Mouse (Mus musculus) hindbrain, embryonic 12.5 days (tissue): ENCODE data around the gene Lrfn2. TPM values are rescaled to one million over a fixed set of nuclear protein-coding genes. Genes with fewer than 3 reads are reported as not detected.
A peak's percentile ranks its signal among the peaks of the same experiment; 100 is the strongest.

ENCODE experiments used
- ATAC-seq: fragments of 200-750 bp; cut with Nextera tagmentation; 2 replicates; pipeline ENCODE4 v1.8.0; 2017; ENCODE audit warnings: moderate TSS enrichment; ENCODE audit not compliant: low FRiP score
- H3K27ac ChIP-seq: fragments of 300-500 bp; sonication (generic); 2 replicates; pipeline ENCODE4 v1.5.1; 2016; ENCODE audit warnings: mild to moderate bottlenecking
- H3K27me3 ChIP-seq: fragments of 300-500 bp; sonication (generic); 2 replicates; pipeline ENCODE4 v1.6.1; 2016; ENCODE audit warnings: mild to moderate bottlenecking
- H3K36me3 ChIP-seq: fragments of 300-500 bp; sonication (generic); 2 replicates; pipeline ENCODE4 v1.6.1; 2016; ENCODE audit warnings: mild to moderate bottlenecking
- H3K4me1 ChIP-seq: fragments of 300-500 bp; sonication (generic); 2 replicates; pipeline ENCODE4 v1.6.1; 2016
- H3K4me2 ChIP-seq: fragments of 300-500 bp; sonication (generic); replicated peaks from 2 replicates; pipeline ENCODE4 v1.6.1; 2016; ENCODE audit warnings: mild to moderate bottlenecking
- H3K4me3 ChIP-seq: fragments of 300-500 bp; sonication (generic); 2 replicates; pipeline ENCODE4 v1.5.1; 2016; ENCODE audit warnings: mild to moderate bottlenecking
- H3K9ac ChIP-seq: fragments of 300-500 bp; sonication (generic); 2 replicates; pipeline ENCODE4 v1.6.1; 2016; ENCODE audit warnings: mild to moderate bottlenecking, moderate library complexity
- H3K9me3 ChIP-seq: fragments of 300-500 bp; sonication (generic); replicated peaks from 2 replicates; pipeline ENCODE4 v1.6.1; 2016; ENCODE audit warnings: mild to moderate bottlenecking
- whole genome bisulfite sequencing: fragments of 180-500 bp; shearing (Covaris S2); methylation state at CpG from one replicate; pipeline ENCODE4 v1.1.7; 2016; 5-methylcytosine and 5-hydroxymethylcytosine counted together
- polyA plus RNA-seq: library from polyadenylated mRNA; unstranded; fragments of >200 nt; fragmentation: Nextera tagmentation; extraction: Ambion mirVana; gene quantifications from 2 replicates; pipeline ENCODE4 v1.2.1, GENCODE M21; 2016

The Lrfn2 gene
- polyA plus RNA-seq, 1 experiment from 2014 or later = 1.5 TPM

DNA sequence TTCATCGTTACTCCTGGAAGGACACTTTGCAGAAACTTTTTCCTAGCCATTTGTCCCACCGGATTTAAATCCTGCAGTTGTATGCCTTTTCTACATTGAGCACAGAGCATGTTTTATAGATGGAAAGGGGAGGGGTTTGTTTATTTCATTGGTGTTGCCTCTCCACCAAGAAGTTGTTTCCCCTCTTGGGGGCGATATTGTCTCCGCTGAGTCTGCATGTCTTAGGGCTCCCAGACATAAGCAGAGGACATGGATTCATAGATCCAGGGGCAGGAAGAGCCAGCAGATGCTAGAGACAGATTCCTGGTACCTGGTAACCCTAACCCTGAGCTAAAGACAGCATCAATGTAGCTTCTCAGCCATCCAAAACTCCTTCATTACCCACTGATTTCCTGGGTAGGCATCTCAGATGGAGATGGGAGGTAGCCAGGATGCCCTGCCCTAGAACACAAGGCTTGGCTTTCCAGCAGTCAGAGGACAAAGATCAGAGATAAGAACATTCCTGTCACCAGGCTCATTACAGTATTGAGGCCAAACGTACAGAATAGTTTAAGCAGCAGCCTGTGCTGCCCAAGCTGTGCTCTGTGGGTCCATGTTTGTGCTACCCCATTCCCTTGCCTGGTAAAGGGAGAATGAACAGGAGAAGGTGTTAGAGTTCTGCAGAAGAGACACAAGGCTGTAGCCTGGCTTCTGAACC, 4.4 kb downstream of the Lrfn2 start:
- Histone ChIP-seq H3K9me3 (no peaks in the 10 kb centered on the region), H3K36me3 (no peaks in the 10 kb centered on the region), H3K27ac (no peak overlapping the region), H3K4me1 (peaks cover 14% of the 10 kb centered on the region), H3K4me2 (no peak overlapping the region), H3K4me3 (no peak overlapping the region), H3K9ac (no peak overlapping the region), H3K27me3 (peaks cover 30% of the 10 kb centered on the region)
- no peak for ATAC-seq
- 52% methylated on average over 5 of the region's 5 CpGs for WGBS

GRCm38 (mm10) chr17:48938711-48939220, 6.6 kb downstream of the Lrfn2 start:
- no peak for ATAC-seq
- H3K4me2 ChIP-seq = no peak overlapping the region
- H3K36me3 ChIP-seq = no peaks in the 10 kb centered on the region
- H3K9me3 ChIP-seq = no peaks in the 10 kb centered on the region
- H3K9ac ChIP-seq = no peak overlapping the region
- H3K27me3 ChIP-seq = peaks cover 12% of the 10 kb centered on the region
- H3K4me1 ChIP-seq = 0 out of 2 replicates have a peak, but pooled peaks cover under 1% of the 10 kb centered on the region
- WGBS = 80% methylated on average over 7 of the region's 7 CpGs
- no peak overlapping the region for H3K27ac ChIP-seq
- no peak overlapping the region for H3K4me3 ChIP-seq

DNA sequence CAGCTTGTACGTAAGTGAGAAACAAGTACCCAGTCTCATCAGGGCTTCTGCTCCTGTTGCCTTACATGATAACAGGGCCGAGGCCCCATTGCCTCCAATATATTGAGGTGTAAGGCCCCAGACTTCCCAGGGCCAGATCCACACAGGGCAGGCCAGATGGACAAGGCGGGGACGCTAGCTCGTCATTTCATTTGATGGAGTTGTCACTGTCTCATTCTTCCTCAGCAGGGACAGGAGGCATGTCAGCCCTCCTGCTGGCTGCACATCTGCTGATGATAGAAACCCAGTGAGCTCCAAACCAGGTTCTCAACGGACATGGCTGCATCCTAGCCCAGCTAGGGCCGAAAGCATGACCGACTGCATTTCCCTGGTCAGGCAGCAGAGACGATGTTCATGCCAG, 14.1 kb downstream of the Lrfn2 start:
- peaks cover 5% of the 10 kb centered on the region; the same call in 1 of the 2 replicates for H3K4me1 ChIP-seq
- 60% methylated on average over 9 of the region's 9 CpGs for WGBS
- ATAC-seq = no peak
- no peak overlapping the region for H3K9ac ChIP-seq
- no peaks in the 10 kb centered on the region for H3K27me3 ChIP-seq
- no peak overlapping the region for H3K4me3 ChIP-seq
- H3K36me3 ChIP-seq = no peaks in the 10 kb centered on the region
- no peaks in the 10 kb centered on the region for H3K9me3 ChIP-seq
- H3K4me2 ChIP-seq = no peak overlapping the region
- no peak overlapping the region for H3K27ac ChIP-seq

DNA sequence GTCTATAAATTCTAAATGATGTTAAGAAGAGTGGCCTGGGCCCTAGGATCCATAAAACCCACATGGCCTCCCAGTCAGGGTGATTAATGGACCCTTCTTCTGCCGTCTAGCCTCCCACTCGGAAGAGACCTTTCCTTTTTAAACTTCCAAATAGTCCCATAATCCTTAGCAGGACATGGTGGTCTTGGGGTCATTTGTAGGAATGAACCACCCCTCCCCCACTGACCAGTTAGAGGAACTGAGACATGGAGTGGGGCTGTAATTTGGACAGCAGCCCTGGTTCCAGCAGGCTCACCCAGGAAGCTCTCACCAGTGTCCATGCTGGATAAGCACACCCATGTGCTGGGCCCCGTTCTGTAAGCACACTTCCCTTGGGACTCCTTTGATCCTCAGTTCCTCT, 14.6 kb downstream of the Lrfn2 start:
- no peaks in the 10 kb centered on the region for H3K9me3 ChIP-seq
- H3K4me3 ChIP-seq = no peak overlapping the region
- WGBS = 43% methylated on average over 3 of the region's 3 CpGs
- no peak overlapping the region for H3K27ac ChIP-seq
- H3K27me3 ChIP-seq = no peaks in the 10 kb centered on the region
- no peak overlapping the region for H3K4me2 ChIP-seq
- H3K4me1 ChIP-seq = peaks cover 5% of the 10 kb centered on the region; the same call in 1 of the 2 replicates
- no peak for ATAC-seq
- H3K36me3 ChIP-seq = no peaks in the 10 kb centered on the region
- no peak overlapping the region for H3K9ac ChIP-seq

GRCm38 (mm10) chr17:48951250-48951649, 19.1 kb downstream of the Lrfn2 start:
- Histone ChIP-seq H3K4me2 (no peak overlapping the region), H3K36me3 (no peaks in the 10 kb centered on the region), H3K27me3 (no peaks in the 10 kb centered on the region), H3K9me3 (no peaks in the 10 kb centered on the region), H3K4me1 (peaks cover 3% of the 10 kb centered on the region; the same call in 1 of the 2 replicates), H3K27ac (no peak overlapping the region), H3K9ac (no peak overlapping the region), H3K4me3 (no peak overlapping the region)
- ATAC-seq = no peak
- WGBS = 82% methylated on average over 1 of the region's 1 CpGs

- H3K9ac ChIP-seq = no peak overlapping the region
- ATAC-seq = no peak
- WGBS = 79% methylated on average over 7 of the region's 7 CpGs
- no peak overlapping the region for H3K27ac ChIP-seq
- no peak overlapping the region for H3K4me3 ChIP-seq
- no peaks in the 10 kb centered on the region for H3K36me3 ChIP-seq
- no peaks in the 10 kb centered on the region for H3K9me3 ChIP-seq
- H3K27me3 ChIP-seq = no peaks in the 10 kb centered on the region
- H3K4me2 ChIP-seq = no peak overlapping the region
- H3K4me1 ChIP-seq = peaks cover 13% of the 10 kb centered on the region
These were observed 24.0 kb downstream of the Lrfn2 start for GRCm38 (mm10) chr17:48956033-48956631.

- peak; percentile 77 for ATAC-seq
- Histone ChIP-seq H3K4me1 (peaks cover 13% of the 10 kb centered on the region), H3K36me3 (no peaks in the 10 kb centered on the region), H3K9ac (no peak overlapping the region; the same call in 1 of the 2 replicates), H3K9me3 (no peaks in the 10 kb centered on the region), H3K27ac (no peak overlapping the region), H3K4me3 (peak overlapping the region; percentile 20; the same call in 1 of the 2 replicates), H3K4me2 (peak overlapping the region; percentile 52), H3K27me3 (no peaks in the 10 kb centered on the region)
- 8% methylated on average over 16 of the region's 16 CpGs for WGBS
These were observed 28.1 kb downstream of the Lrfn2 start for GRCm38 (mm10) chr17:48960161-48960698.

- 56% methylated on average over 3 of the region's 3 CpGs for WGBS
- Histone ChIP-seq H3K27me3 (no peaks in the 10 kb centered on the region), H3K9me3 (no peaks in the 10 kb centered on the region), H3K4me1 (peaks cover 13% of the 10 kb centered on the region), H3K36me3 (no peaks in the 10 kb centered on the region), H3K4me3 (no peak overlapping the region), H3K27ac (no peak overlapping the region), H3K4me2 (no peak overlapping the region), H3K9ac (no peak overlapping the region)
- ATAC-seq = no peak
These were observed 30.5 kb downstream of the Lrfn2 start for GRCm38 (mm10) chr17:48962646-48963045.

DNA sequence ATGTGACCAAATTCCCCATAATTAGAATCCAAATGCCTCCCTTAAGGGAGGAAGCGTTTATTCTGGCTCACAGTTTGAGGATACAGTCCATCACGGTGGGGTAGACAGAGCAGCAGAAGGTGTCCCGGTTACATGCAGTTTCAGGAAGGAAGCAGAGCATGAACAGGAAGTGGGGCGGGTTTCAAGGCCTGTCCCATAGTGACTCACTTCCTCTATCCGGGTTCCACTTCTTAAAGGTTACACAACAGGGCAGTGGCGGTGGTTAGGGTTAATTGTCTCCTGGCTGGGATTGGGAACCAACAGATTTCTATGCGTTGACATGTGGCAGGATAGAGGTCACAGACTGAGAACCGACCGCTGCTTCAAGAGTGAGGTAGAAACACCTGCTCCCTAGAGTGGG, 31.6 kb downstream of the Lrfn2 start:
- ATAC-seq = no peak
- no peak overlapping the region for H3K27ac ChIP-seq
- peaks cover 13% of the 10 kb centered on the region for H3K4me1 ChIP-seq
- WGBS = 85% methylated on average over 9 of the region's 9 CpGs
- H3K9ac ChIP-seq = no peak overlapping the region
- H3K9me3 ChIP-seq = no peaks in the 10 kb centered on the region
- H3K4me3 ChIP-seq = no peak overlapping the region
- no peaks in the 10 kb centered on the region for H3K36me3 ChIP-seq
- no peak overlapping the region for H3K4me2 ChIP-seq
- no peaks in the 10 kb centered on the region for H3K27me3 ChIP-seq

DNA sequence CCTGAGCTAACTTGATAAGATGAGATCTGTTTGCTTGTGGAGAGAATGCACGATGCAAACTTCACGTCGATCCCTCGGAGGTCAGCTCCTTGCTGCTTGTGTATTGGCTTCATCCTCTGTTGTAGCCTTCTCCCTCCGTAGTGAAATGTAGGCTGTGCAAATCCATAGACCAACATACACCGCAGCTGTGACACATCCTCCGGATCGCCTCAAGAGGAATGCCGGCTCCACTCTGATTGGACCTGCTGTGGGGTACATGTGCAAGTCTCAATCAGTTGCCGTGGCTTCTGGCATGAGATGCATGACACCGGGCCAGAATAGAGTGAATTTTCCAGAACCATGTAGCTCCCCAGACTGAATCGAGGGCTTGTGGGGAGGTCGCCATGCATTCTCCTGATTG, 36.1 kb downstream of the Lrfn2 start:
- Histone ChIP-seq H3K4me3 (no peak overlapping the region), H3K4me2 (no peak overlapping the region), H3K27me3 (no peaks in the 10 kb centered on the region), H3K36me3 (no peaks in the 10 kb centered on the region), H3K4me1 (peaks cover 10% of the 10 kb centered on the region), H3K27ac (no peak overlapping the region), H3K9me3 (no peaks in the 10 kb centered on the region), H3K9ac (no peak overlapping the region)
- WGBS = 91% methylated on average over 13 of the region's 13 CpGs
- no peak for ATAC-seq

DNA sequence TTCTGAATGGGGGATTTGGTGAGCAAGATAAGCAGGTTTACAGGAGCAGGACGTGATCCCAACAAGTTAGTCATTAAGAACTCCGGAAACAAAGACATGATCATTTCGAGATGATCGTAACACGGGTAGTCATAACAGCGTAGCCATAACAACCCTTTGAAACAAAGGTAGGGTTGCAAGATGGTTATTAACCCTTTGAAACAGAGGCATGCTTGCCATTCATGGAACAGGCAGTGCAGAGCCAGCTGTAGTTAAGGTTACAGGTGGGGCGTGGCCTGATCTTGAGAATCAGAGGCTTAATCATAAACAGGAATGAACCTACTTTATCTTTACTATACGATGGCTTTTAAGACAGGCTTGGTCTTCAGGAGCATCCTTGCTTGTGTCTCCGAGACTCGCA, 39.1 kb downstream of the Lrfn2 start:
- H3K4me3 ChIP-seq = no peak overlapping the region
- no peaks in the 10 kb centered on the region for H3K36me3 ChIP-seq
- no peak for ATAC-seq
- H3K27ac ChIP-seq = no peak overlapping the region
- no peak overlapping the region for H3K4me2 ChIP-seq
- no peaks in the 10 kb centered on the region for H3K9me3 ChIP-seq
- no peaks in the 10 kb centered on the region for H3K27me3 ChIP-seq
- 73% methylated on average over 10 of the region's 10 CpGs for WGBS
- H3K4me1 ChIP-seq = peaks cover 30% of the 10 kb centered on the region
- H3K9ac ChIP-seq = no peak overlapping the region

DNA sequence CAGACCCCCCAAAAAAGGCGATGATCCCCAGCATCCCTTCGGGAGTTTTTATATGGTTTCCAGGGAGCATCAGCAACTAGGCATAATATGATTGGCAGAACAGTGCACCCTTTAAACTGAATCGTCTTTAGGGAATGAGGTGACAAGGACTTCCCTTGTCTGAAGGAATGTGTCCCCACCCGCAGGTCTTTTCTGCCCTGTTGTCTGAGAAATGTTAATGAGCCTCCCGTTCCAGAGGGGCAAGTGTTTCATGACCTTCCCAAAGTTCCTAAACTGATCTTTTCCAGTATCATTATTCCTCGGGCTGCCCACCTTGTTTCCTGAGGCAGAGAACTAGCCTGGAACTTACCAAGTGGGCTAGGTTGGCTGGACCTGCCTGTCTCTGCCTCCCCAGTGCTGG, 40.7 kb downstream of the Lrfn2 start:
- Histone ChIP-seq H3K4me3 (no peak overlapping the region), H3K9ac (no peak overlapping the region), H3K4me1 (peaks cover 45% of the 10 kb centered on the region), H3K27me3 (no peaks in the 10 kb centered on the region), H3K36me3 (no peaks in the 10 kb centered on the region), H3K4me2 (no peak overlapping the region), H3K9me3 (no peaks in the 10 kb centered on the region), H3K27ac (no peak overlapping the region)
- no peak for ATAC-seq
- WGBS = 20% methylated on average over 6 of the region's 6 CpGs
